Mouse (Mus musculus) olfactory bulb, adult 2 months (tissue): ENCODE measurements around the gene B830017H08Rik.

Experiments used
- CTCF ChIP-seq: fragments of 200-500 bp; IDR thresholded peaks from 2 replicates; pipeline ENCODE4 v1.5.1; 2012; ENCODE audit warnings: low read depth, mild to moderate bottlenecking, low read length, moderate library complexity; ENCODE audit not compliant: insufficient read depth
- POLR2A ChIP-seq: fragments of 200-500 bp; IDR thresholded peaks from 2 replicates; pipeline ENCODE4 v1.6.1; 2012; ENCODE audit warnings: mild to moderate bottlenecking, low read depth, low read length, moderate library complexity; ENCODE audit not compliant: insufficient read depth

DNA sequence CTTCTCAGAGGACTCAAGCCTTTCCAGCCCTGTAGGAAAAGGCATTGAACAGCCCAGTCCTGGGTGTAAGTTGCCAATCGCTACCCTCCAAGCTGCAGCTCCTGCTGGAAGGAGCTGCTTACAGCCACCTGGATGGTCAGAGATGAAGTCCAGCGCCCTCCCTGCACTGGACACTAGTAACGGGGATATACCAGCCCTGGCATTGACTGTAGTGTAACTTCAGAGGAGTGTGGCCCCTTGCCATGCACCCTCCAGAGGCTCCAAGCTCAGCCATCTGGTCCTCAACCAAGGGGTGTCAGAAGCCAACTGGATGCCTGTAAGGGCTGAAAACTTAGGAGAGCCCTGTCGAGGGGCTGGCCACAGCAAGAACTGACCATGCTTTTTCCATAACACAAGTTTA, 7.1 kb downstream of the B830017H08Rik start:
- TF ChIP-seq CTCF, result no peak
- no peak for TF ChIP-seq POLR2A
